Mouse (Mus musculus) MEL (cell line): Measurements from ENCODE around the gene Il12a.

ENCODE experiments used
- BHLHE40 ChIP-seq: IDR thresholded peaks from 2 replicates; pipeline ENCODE4 v1.6.1; 2012; ENCODE audit warnings: low read depth, mild to moderate bottlenecking, inconsistent platforms, low read length, improper control_type of control experiment, borderline replicate concordance
- CTCF ChIP-seq, 3 experiments: IDR thresholded peaks in 2 of 3; conservative IDR thresholded peaks in 1 of 3; 2 replicates each; pipeline ENCODE4 v1.5.1; 2011 to 2012; ENCODE audit warnings: low read length in 3 of 3, low read depth in 2 of 3, mild to moderate bottlenecking in 2 of 3, improper control_type of control experiment in 1 of 3, inconsistent platforms in 1 of 3, mixed read lengths in 1 of 3, moderate library complexity in 1 of 3; ENCODE audit not compliant: control insufficient read depth in 1 of 3, insufficient read depth in 1 of 3, poor library complexity in 1 of 3, severe bottlenecking in 1 of 3
- EP300 ChIP-seq, 2 experiments: IDR thresholded peaks; 2 replicates each; pipeline ENCODE4 v1.6.1; 2011; ENCODE audit warnings: improper control_type of control experiment in 2 of 2, low read length in 2 of 2, low read depth in 1 of 2, mild to moderate bottlenecking in 1 of 2
- GATA1 ChIP-seq: IDR thresholded peaks from 2 replicates; pipeline ENCODE4 v1.6.1; 2011; ENCODE audit warnings: low read depth, low read length, improper control_type of control experiment
- JUND ChIP-seq: IDR thresholded peaks from 2 replicates; pipeline ENCODE4 v1.6.1; 2011; ENCODE audit warnings: low read depth, mild to moderate bottlenecking, improper control_type of control experiment, low read length
- KAT2A ChIP-seq: conservative IDR thresholded peaks from 2 replicates; pipeline ENCODE4 v1.6.1; 2012; ENCODE audit warnings: low read depth, low read length, improper control_type of control experiment, inconsistent platforms
- POLR2A ChIP-seq, 2 experiments: IDR thresholded peaks; 2 replicates each; pipeline ENCODE4 v1.6.1; 2011 to 2012; ENCODE audit warnings: low read length in 2 of 2, mild to moderate bottlenecking in 2 of 2, control low read depth in 1 of 2, improper control_type of control experiment in 1 of 2, low read depth in 1 of 2, moderate library complexity in 1 of 2; ENCODE audit not compliant: control insufficient read depth in 1 of 2, insufficient read depth in 1 of 2, poor library complexity in 1 of 2
- POLR2AphosphoS2 ChIP-seq: IDR thresholded peaks from 2 replicates; pipeline ENCODE4 v1.6.1; 2011; ENCODE audit warnings: low read length, improper control_type of control experiment
- POLR2AphosphoS5 ChIP-seq: IDR thresholded peaks from 2 replicates; pipeline ENCODE4 v1.6.1; 2012; ENCODE audit warnings: low read depth, borderline replicate concordance, mild to moderate bottlenecking, inconsistent platforms, low read length, moderate library complexity, mixed read lengths
- USF2 ChIP-seq, 2 experiments: IDR thresholded peaks; 2 replicates each; pipeline ENCODE4 v1.6.1; 2011 to 2012; ENCODE audit warnings: improper control_type of control experiment in 2 of 2, low read length in 2 of 2, borderline replicate concordance in 1 of 2, inconsistent platforms in 1 of 2, low read depth in 1 of 2, mild to moderate bottlenecking in 1 of 2; ENCODE audit not compliant: insufficient read depth in 1 of 2
- ZKSCAN1 ChIP-seq: IDR thresholded peaks from 2 replicates; pipeline ENCODE4 v1.6.1; 2012; ENCODE audit warnings: low read depth, mild to moderate bottlenecking, inconsistent platforms, low read length, improper control_type of control experiment, moderate library complexity
- ZMIZ1 ChIP-seq: IDR thresholded peaks from 2 replicates; pipeline ENCODE4 v1.6.1; 2012; ENCODE audit warnings: low read depth, mild to moderate bottlenecking, inconsistent platforms, low read length, improper control_type of control experiment, moderate library complexity
- ZNF384 ChIP-seq: IDR thresholded peaks from 2 replicates; pipeline ENCODE4 v1.6.1; 2012; ENCODE audit warnings: low read depth, mild to moderate bottlenecking, inconsistent platforms, low read length, improper control_type of control experiment

DNA sequence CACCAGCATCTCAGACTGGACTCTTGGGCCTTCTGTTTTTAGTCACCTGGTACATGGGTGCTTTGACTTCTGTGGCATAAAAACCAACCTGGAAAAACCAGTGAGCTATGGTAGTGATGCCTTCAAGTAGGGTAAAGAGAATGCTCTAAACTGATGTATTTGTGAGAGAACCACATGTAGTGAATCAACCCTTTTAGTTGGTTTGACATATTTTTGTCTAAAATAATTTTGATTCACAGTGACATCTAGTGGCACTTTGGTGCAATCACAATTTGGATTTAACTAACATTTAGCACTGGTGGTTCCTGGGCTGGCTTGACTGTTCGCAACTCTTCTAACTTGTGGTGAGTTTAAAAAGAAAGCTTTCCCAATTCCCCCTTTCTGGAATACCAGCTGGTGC lies 53.7 kb downstream of the Il12a start:
- peak; percentile 42 to 65 (median 45) for TF ChIP-seq CTCF (IDR thresholded peaks at IDR 0.05 in 2 of 3, conservative IDR thresholded peaks at IDR 0.05 in 1 of 3; ENCODE audit: control insufficient read depth in 1 of 3, insufficient read depth in 1 of 3, low read depth in 2 of 3, low read length in 3 of 3, poor library complexity in 1 of 3, severe bottlenecking in 1 of 3)
- peak; percentile 42; the same call in 1 of the 2 replicates for TF ChIP-seq ZMIZ1
- no peak for TF ChIP-seq POLR2AphosphoS5
- TF ChIP-seq BHLHE40: no peak
- no peak for TF ChIP-seq ZNF384
- peak in 1 of 2 experiments; percentile 61; a peak in 2 of 4 replicates for TF ChIP-seq POLR2A (IDR thresholded peaks at IDR 0.05; ENCODE audit: control insufficient read depth in 1 of 2, insufficient read depth in 1 of 2, low read depth in 1 of 2, low read length in 2 of 2, poor library complexity in 1 of 2)
- TF ChIP-seq GATA1: no peak
- TF ChIP-seq USF2 (IDR thresholded peaks at IDR 0.05; ENCODE audit: borderline replicate concordance in 1 of 2, insufficient read depth in 1 of 2, low read depth in 1 of 2, low read length in 2 of 2): no peak
- no peak for TF ChIP-seq ZKSCAN1
- TF ChIP-seq KAT2A: no peak
- no peak for TF ChIP-seq JUND
- no peak for TF ChIP-seq EP300 (IDR thresholded peaks at IDR 0.05; ENCODE audit: low read depth in 1 of 2, low read length in 2 of 2)
- TF ChIP-seq POLR2AphosphoS2: no peak
